Mouse (Mus musculus) hindbrain, postnatal 0 days (tissue): ENCODE data around the gene Tbl3. TPM values are rescaled to one million over a fixed set of nuclear protein-coding genes. Genes with fewer than 3 reads are reported as not detected.
"Not testable (repeated sequence)": the region's sequence is repeated elsewhere in the genome, so short reads cannot be mapped to it uniquely, and the experiment has no call there.

Experiments used
- ATAC-seq: fragments of 200-750 bp; cut with Nextera tagmentation; 2 replicates; pipeline ENCODE4 v1.8.0; 2017; ENCODE audit warnings: mild to moderate bottlenecking, moderate TSS enrichment, moderate library complexity
- DNase-seq: peaks from one replicate; pipeline ENCODE4 v3.0.0-alpha.2; 2015; ENCODE audit warnings: low spot score
- H3K27ac ChIP-seq: fragments of 300-500 bp; sonication (generic); 2 replicates; pipeline ENCODE4 v1.5.1; 2014; ENCODE audit warnings: mild to moderate bottlenecking
- H3K27me3 ChIP-seq: fragments of 300-500 bp; sonication (generic); 2 replicates; pipeline ENCODE4 v1.6.1; 2014; ENCODE audit warnings: low read length, mixed read lengths; ENCODE audit not compliant: insufficient read depth
- H3K36me3 ChIP-seq: fragments of 300-500 bp; sonication (generic); 2 replicates; pipeline ENCODE4 v1.6.1; 2014; ENCODE audit warnings: low read length, mixed read lengths; ENCODE audit not compliant: insufficient read depth
- H3K4me1 ChIP-seq: fragments of 300-500 bp; sonication (generic); 2 replicates; pipeline ENCODE4 v1.6.1; 2014; ENCODE audit warnings: antibody characterized with exemption, low read length, mixed read lengths; ENCODE audit not compliant: insufficient read depth
- H3K4me2 ChIP-seq: fragments of 300-500 bp; sonication (generic); 2 replicates; pipeline ENCODE4 v1.6.1; 2014; ENCODE audit warnings: low read depth, mild to moderate bottlenecking, low read length, moderate library complexity, mixed read lengths
- H3K4me3 ChIP-seq: fragments of 300-500 bp; sonication (generic); 2 replicates; pipeline ENCODE4 v1.5.1; 2014; ENCODE audit warnings: low read length
- H3K9ac ChIP-seq: fragments of 300-500 bp; sonication (generic); replicated peaks from 2 replicates; pipeline ENCODE4 v1.6.1; 2014; ENCODE audit warnings: mild to moderate bottlenecking, low read length, moderate library complexity, mixed read lengths
- H3K9me3 ChIP-seq: fragments of 300-500 bp; sonication (generic); 2 replicates; pipeline ENCODE4 v1.6.1; 2016; ENCODE audit warnings: low read length, mixed read lengths
- CTCF ChIP-seq: IDR thresholded peaks from 2 replicates; pipeline ENCODE4 v1.5.1; 2016; ENCODE audit warnings: antibody characterized with exemption, control low read depth, low read depth
- WGBS: fragments of 180-500 bp; shearing (Covaris S2); extraction: QIAGEN DNeasy Blood & Tissue Kit; methylation state at CpG from one replicate; pipeline ENCODE4 v1.1.7; 2014; 5-methylcytosine and 5-hydroxymethylcytosine counted together
- polyA plus RNA-seq: library from polyadenylated mRNA; unstranded; fragments of >200 nt; fragmentation: Nextera tagmentation; extraction: Ambion mirVana; gene quantifications from 2 replicates; pipeline ENCODE4 v1.2.1, GENCODE M21; 2015
- total RNA-seq: library from RNA; depleted of rRNA; stranded (reverse); fragments of >200 nt; gene quantifications from 2 replicates; pipeline ENCODE4 v1.2.3, GENCODE M21; 2014

The Tbl3 gene
- total and polyA plus RNA-seq, 2 experiments from 2014 or later, result 49.2 to 53.2 TPM

GRCm38 (mm10) chr17:24676187-24676586 is 31.3 kb downstream of the Tbl3 start:
- Histone ChIP-seq H3K36me3 (peaks cover 45% of the 10 kb centered on the region), H3K4me1 (peaks cover 6% of the 10 kb centered on the region), H3K4me3 (no peak overlapping the region), H3K9me3 (no peaks in the 10 kb centered on the region), H3K9ac (no peak overlapping the region), H3K27me3 (no peaks in the 10 kb centered on the region), H3K4me2 (no peak overlapping the region), H3K27ac (no peak overlapping the region)
- DNase-seq, result peak; percentile 78
- peak; percentile 48 for ATAC-seq
- 52% methylated on average over 2 of the region's 2 CpGs for WGBS
- TF ChIP-seq CTCF, result peak; percentile 85

GRCm38 (mm10) chr17:24674277-24674676 is 33.2 kb downstream of the Tbl3 start:
- no peak overlapping the region for H3K27ac ChIP-seq
- WGBS, result 79% methylated on average over 7 of the region's 7 CpGs
- no peak overlapping the region for H3K4me3 ChIP-seq
- peaks cover 14% of the 10 kb centered on the region for H3K4me1 ChIP-seq
- H3K9me3 ChIP-seq, result no peaks in the 10 kb centered on the region
- DNase-seq, result no peak
- no peaks in the 10 kb centered on the region for H3K27me3 ChIP-seq
- H3K9ac ChIP-seq, result no peak overlapping the region
- ATAC-seq, result no peak
- peaks cover 28% of the 10 kb centered on the region for H3K36me3 ChIP-seq
- TF ChIP-seq CTCF, result no peak
- no peak overlapping the region for H3K4me2 ChIP-seq

- no peak for TF ChIP-seq CTCF
- H3K4me1 ChIP-seq, result peaks cover 14% of the 10 kb centered on the region
- no peak for ATAC-seq
- WGBS, result 39% methylated on average over 5 of the region's 5 CpGs
- H3K4me2 ChIP-seq, result 0 out of 2 replicates have a peak overlapping the region, but pooled peaks have one; percentile 8
- peaks cover 7% of the 10 kb centered on the region; the same call in 1 of the 2 replicates for H3K36me3 ChIP-seq
- H3K9me3 ChIP-seq, result no peaks in the 10 kb centered on the region
- no peak for DNase-seq
- H3K9ac ChIP-seq, result peak overlapping the region; percentile 15; the same call in 1 of the 2 replicates
- no peak overlapping the region for H3K4me3 ChIP-seq
- H3K27me3 ChIP-seq, result no peaks in the 10 kb centered on the region
- H3K27ac ChIP-seq, result no peak overlapping the region
Measured at GRCm38 (mm10) chr17:24672141-24672540, 35.3 kb downstream of the Tbl3 start.

- DNase-seq, result no peak
- 68% methylated on average over 5 of the region's 5 CpGs for WGBS
Measured at GRCm38 (mm10) chr17:24671346-24671745, 36.1 kb downstream of the Tbl3 start.

GRCm38 (mm10) chr17:24670246-24670844 is 37.1 kb downstream of the Tbl3 start:
- H3K9me3 ChIP-seq, result no peaks in the 10 kb centered on the region
- DNase-seq, result peak; percentile 15
- H3K4me1 ChIP-seq, result peaks cover 14% of the 10 kb centered on the region
- ATAC-seq, result no peak
- no peaks in the 10 kb centered on the region for H3K27me3 ChIP-seq
- peak overlapping the region; percentile 67 for H3K4me2 ChIP-seq
- H3K36me3 ChIP-seq, result no peaks in the 10 kb centered on the region
- TF ChIP-seq CTCF, result no peak
- H3K4me3 ChIP-seq, result peak overlapping the region; percentile 88
- WGBS, result 11% methylated on average over 8 of the region's 8 CpGs
- peak overlapping the region; percentile 92 for H3K27ac ChIP-seq
- peak overlapping the region; percentile 97 for H3K9ac ChIP-seq

More at GRCm38 (mm10) chr17:24671346-24671745, 36.1 kb downstream of the Tbl3 start:
- H3K36me3 ChIP-seq, result no peaks in the 10 kb centered on the region
- peaks cover 14% of the 10 kb centered on the region for H3K4me1 ChIP-seq
- H3K9ac ChIP-seq, result peak overlapping the region; percentile 15; the same call in 1 of the 2 replicates
- H3K27me3 ChIP-seq, result no peaks in the 10 kb centered on the region
- ATAC-seq, result no peak
- no peak for TF ChIP-seq CTCF
- no peak overlapping the region for H3K4me3 ChIP-seq
- H3K9me3 ChIP-seq, result no peaks in the 10 kb centered on the region
- no peak overlapping the region for H3K27ac ChIP-seq
- peak overlapping the region; percentile 67 for H3K4me2 ChIP-seq

GRCm38 (mm10) chr17:24669545-24670245 is 37.8 kb downstream of the Tbl3 start, which contains the start of gene Zfp598:
Zfp598 (plus strand) TSS chr17:24669687.
- Histone ChIP-seq H3K36me3 (no peaks in the 10 kb centered on the region), H3K4me1 (peaks cover 14% of the 10 kb centered on the region), H3K27me3 (no peaks in the 10 kb centered on the region), H3K9ac (peak within 1 kb of the TSS; percentile 97), H3K9me3 (no peaks in the 10 kb centered on the region), H3K4me3 (peak within 1 kb of the TSS; percentile 88), H3K27ac (peak within 1 kb of the TSS; percentile 92), H3K4me2 (peak within 1 kb of the TSS; percentile 67)
- DNase-seq, result peak; percentile 97
- 0 out of 2 replicates have a peak, but pooled peaks have one; percentile 18 for TF ChIP-seq CTCF
- ATAC-seq, result peak; percentile 99
- WGBS, result 2% methylated on average over 67 of the region's 80 CpGs

GRCm38 (mm10) chr17:24669214-24669544 is 38.3 kb downstream of the Tbl3 start:
- not testable (repeated sequence) for H3K9me3 ChIP-seq, DNase-seq, H3K36me3 ChIP-seq, H3K27me3 ChIP-seq
- Histone ChIP-seq H3K27ac (peak overlapping the region; percentile 92), H3K4me3 (peak overlapping the region; percentile 88), H3K9ac (peak overlapping the region; percentile 97), H3K4me2 (peak overlapping the region; percentile 67), H3K4me1 (peaks cover 14% of the 10 kb centered on the region)
- ATAC-seq, result peak; percentile 38
- WGBS, result 12% methylated on average over 15 of the region's 15 CpGs
